Mouse (Mus musculus) heart, embryonic 11.5 days (tissue): Measurements from ENCODE around the gene Tspan15. TPM values are rescaled to one million over a fixed set of nuclear protein-coding genes. Genes with fewer than 3 reads are reported as not detected.

Experiments
- ATAC-seq: fragments of 200-750 bp; cut with Nextera tagmentation; replicated peaks from 2 replicates; pipeline ENCODE4 v1.8.0; 2017; ENCODE audit warnings: moderate library complexity; ENCODE audit not compliant: insufficient number of reproducible peaks, low FRiP score, low TSS enrichment
- H3K27ac ChIP-seq: fragments of 300-500 bp; sonication (generic); 2 replicates; pipeline ENCODE4 v1.5.1; 2014; ENCODE audit warnings: mild to moderate bottlenecking, low read depth, low read length
- H3K27me3 ChIP-seq: fragments of 300-500 bp; sonication (generic); 2 replicates; pipeline ENCODE4 v1.6.1; 2014; ENCODE audit warnings: mild to moderate bottlenecking, low read length, mixed read lengths; ENCODE audit not compliant: control insufficient read depth, insufficient read depth
- H3K36me3 ChIP-seq: fragments of 300-500 bp; sonication (generic); 2 replicates; pipeline ENCODE4 v1.6.1; 2014; ENCODE audit warnings: mild to moderate bottlenecking, low read length, moderate library complexity, mixed read lengths; ENCODE audit not compliant: control insufficient read depth, insufficient read depth
- H3K4me1 ChIP-seq: fragments of 300-500 bp; sonication (generic); 2 replicates; pipeline ENCODE4 v1.6.1; 2014; ENCODE audit warnings: low read length; ENCODE audit not compliant: control insufficient read depth, insufficient read depth
- H3K4me2 ChIP-seq: fragments of 300-500 bp; sonication (generic); 2 replicates; pipeline ENCODE4 v1.6.1; 2014; ENCODE audit warnings: mild to moderate bottlenecking, moderate library complexity
- H3K4me3 ChIP-seq: fragments of 300-500 bp; sonication (generic); 2 replicates; pipeline ENCODE4 v1.5.1; 2014; ENCODE audit warnings: low read depth, low read length
- H3K9ac ChIP-seq: fragments of 300-500 bp; sonication (generic); 2 replicates; pipeline ENCODE4 v1.6.1; 2014; ENCODE audit warnings: mild to moderate bottlenecking, low read depth, low read length, moderate library complexity
- H3K9me3 ChIP-seq: fragments of 300-500 bp; sonication (generic); replicated peaks from 2 replicates; pipeline ENCODE4 v1.6.1; 2016; ENCODE audit warnings: low read length; ENCODE audit not compliant: control insufficient read depth
- WGBS: fragments of 180-500 bp; shearing (Covaris S2); extraction: QIAGEN DNeasy Blood & Tissue Kit; methylation state at CpG from one replicate; pipeline ENCODE4 v1.1.7; 2014; ENCODE audit not compliant: insufficient replicate concordance; 5-methylcytosine and 5-hydroxymethylcytosine counted together
- polyA plus RNA-seq: library from polyadenylated mRNA; unstranded; fragments of >200 nt; fragmentation: Nextera tagmentation; extraction: Ambion mirVana; gene quantifications from 2 replicates; pipeline ENCODE4 v1.2.1, GENCODE M21; 2014

The Tspan15 gene
- polyA plus RNA-seq, 1 experiment from 2014 or later, result 5.0 TPM

- WGBS, result 72% methylated on average over 5 of the region's 6 CpGs
- peaks cover 3% of the 10 kb centered on the region; the same call in 1 of the 2 replicates for H3K27me3 ChIP-seq
- H3K4me3 ChIP-seq, result no peak overlapping the region
- no peaks in the 10 kb centered on the region for H3K36me3 ChIP-seq
- no peak overlapping the region for H3K27ac ChIP-seq
- no peak overlapping the region for H3K4me2 ChIP-seq
- no peak overlapping the region for H3K9ac ChIP-seq
- ATAC-seq, result no peak
- H3K9me3 ChIP-seq, result peaks cover 3% of the 10 kb centered on the region; the same call in 1 of the 2 replicates
- H3K4me1 ChIP-seq, result peaks cover 13% of the 10 kb centered on the region; the same call in 1 of the 2 replicates
Measured at GRCm38 (mm10) chr10:62211310-62211709, 19.7 kb downstream of the Tspan15 start.

DNA sequence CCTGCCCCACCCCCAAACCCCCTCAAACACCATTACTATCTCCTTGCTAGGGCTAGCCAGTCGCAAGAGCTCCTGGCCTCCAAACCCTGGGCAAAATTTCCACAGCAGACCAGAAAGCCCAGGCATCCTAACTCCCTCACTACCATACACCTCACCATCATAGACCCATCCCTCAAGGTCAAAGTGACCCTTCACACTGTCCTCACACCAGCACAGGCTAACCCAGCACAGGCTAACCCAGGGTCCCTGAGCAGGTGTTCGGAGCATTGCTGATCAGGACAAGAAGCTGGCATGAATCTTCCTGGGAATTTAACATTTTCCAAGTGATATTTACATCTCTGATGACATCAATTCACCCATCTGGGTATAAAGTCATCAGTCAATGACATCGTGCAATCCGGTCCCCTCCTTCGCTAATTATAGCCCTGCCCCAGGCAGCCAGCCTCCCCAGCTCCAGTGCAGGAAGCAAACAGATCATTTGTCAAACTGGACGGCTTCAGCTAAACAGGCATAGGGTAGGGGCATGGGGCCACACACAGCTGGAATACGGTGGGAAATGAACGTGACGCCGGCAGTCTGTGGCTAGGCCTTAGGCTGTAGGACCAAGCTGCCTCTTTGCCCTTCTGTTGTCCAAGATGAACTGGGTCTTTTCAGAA lies 22.7 kb downstream of the Tspan15 start:
- Histone ChIP-seq H3K27me3 (peaks cover 3% of the 10 kb centered on the region; the same call in 1 of the 2 replicates), H3K27ac (no peak overlapping the region), H3K4me2 (no peak overlapping the region), H3K9ac (no peak overlapping the region), H3K4me1 (0 out of 2 replicates have a peak, but pooled peaks cover 7% of the 10 kb centered on the region), H3K9me3 (peaks cover 3% of the 10 kb centered on the region; the same call in 1 of the 2 replicates), H3K36me3 (no peaks in the 10 kb centered on the region), H3K4me3 (no peak overlapping the region)
- 0 out of 2 replicates have a peak, but pooled peaks have one; percentile 35 for ATAC-seq
- 57% methylated on average over 10 of the region's 10 CpGs for WGBS

DNA sequence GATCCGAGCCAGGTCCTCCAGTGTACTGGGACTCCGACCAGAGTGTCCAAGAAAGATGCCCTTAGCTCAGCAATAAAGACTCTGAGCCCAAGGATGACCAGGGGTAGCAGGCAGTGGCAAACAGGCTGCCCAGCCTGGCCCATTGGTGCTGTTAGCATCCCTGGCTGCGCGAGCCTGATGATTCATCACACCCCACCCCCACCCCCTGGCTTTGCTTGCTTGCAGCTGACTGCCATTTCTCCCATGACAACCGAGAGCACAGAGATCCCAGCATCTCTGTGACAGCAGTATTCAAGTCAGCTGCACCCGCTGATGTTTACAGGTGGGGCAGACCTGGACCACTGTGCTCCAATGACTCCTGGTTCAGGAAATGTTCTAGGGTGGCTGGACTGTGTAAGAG lies 28.5 kb downstream of the Tspan15 start:
- Histone ChIP-seq H3K4me1 (no peaks in the 10 kb centered on the region), H3K27ac (no peak overlapping the region), H3K9me3 (peaks cover 2% of the 10 kb centered on the region; the same call in 1 of the 2 replicates), H3K36me3 (no peaks in the 10 kb centered on the region), H3K9ac (no peak overlapping the region), H3K4me2 (no peak overlapping the region), H3K4me3 (no peak overlapping the region), H3K27me3 (peaks cover 3% of the 10 kb centered on the region; the same call in 1 of the 2 replicates)
- no peak for ATAC-seq
- WGBS, result 74% methylated on average over 6 of the region's 6 CpGs

GRCm38 (mm10) chr10:62198891-62199290 lies 32.2 kb downstream of the Tspan15 start:
- WGBS, result 55% methylated on average over 1 of the region's 1 CpGs
- H3K9me3 ChIP-seq, result no peaks in the 10 kb centered on the region
- H3K4me3 ChIP-seq, result no peak overlapping the region
- no peak overlapping the region for H3K9ac ChIP-seq
- peaks cover 3% of the 10 kb centered on the region; the same call in 1 of the 2 replicates for H3K4me1 ChIP-seq
- H3K36me3 ChIP-seq, result no peaks in the 10 kb centered on the region
- H3K27ac ChIP-seq, result no peak overlapping the region
- no peaks in the 10 kb centered on the region for H3K27me3 ChIP-seq
- no peak overlapping the region for H3K4me2 ChIP-seq
- ATAC-seq, result no peak

DNA sequence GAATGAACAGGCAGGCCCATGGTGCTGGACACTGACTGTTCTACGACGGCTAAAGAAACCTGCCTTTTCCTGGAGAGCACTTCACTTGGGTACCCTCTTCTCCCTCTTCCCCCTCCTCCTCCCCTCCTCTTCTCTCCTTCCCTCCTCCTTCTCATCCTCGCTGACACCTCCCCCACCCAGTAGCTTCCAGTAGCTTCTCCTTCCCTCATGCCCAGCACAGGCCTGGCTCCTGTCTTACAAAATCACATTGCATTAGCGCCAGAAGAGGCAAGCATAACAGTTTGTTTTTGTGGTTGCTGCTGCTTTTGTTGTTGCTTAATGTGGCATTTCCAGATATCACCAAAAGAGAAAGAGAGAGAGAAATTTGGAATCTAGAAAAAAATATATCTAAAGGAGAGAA lies 33.6 kb downstream of the Tspan15 start:
- 60% methylated on average over 4 of the region's 4 CpGs for WGBS
- no peak overlapping the region for H3K9ac ChIP-seq
- H3K4me3 ChIP-seq, result no peak overlapping the region
- peaks cover 3% of the 10 kb centered on the region; the same call in 1 of the 2 replicates for H3K4me1 ChIP-seq
- H3K4me2 ChIP-seq, result no peak overlapping the region
- no peaks in the 10 kb centered on the region for H3K9me3 ChIP-seq
- H3K36me3 ChIP-seq, result no peaks in the 10 kb centered on the region
- H3K27ac ChIP-seq, result no peak overlapping the region
- ATAC-seq, result no peak
- no peaks in the 10 kb centered on the region for H3K27me3 ChIP-seq

DNA sequence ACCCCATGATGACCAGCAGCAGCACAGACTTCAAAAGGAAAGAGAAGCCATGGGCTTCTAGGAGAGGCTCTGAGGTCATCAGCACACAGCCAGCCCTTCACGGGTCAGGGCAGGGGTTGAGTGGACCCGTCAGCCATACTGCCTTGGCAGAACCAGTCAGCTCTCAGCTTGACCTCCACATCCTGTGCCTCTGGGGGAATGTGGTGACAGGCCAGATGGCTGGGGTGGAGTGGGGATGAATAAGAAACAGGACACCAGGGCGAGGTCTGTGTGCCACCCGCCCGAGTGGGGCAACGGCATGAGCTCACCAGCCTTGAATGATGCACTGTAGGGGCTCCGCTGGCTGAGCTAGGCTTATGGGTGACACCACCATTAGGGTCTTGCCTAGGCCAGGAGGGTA lies 35.7 kb downstream of the Tspan15 start:
- Histone ChIP-seq H3K36me3 (no peaks in the 10 kb centered on the region), H3K27me3 (no peaks in the 10 kb centered on the region), H3K27ac (no peak overlapping the region), H3K9ac (no peak overlapping the region), H3K4me3 (no peak overlapping the region), H3K4me1 (peaks cover 3% of the 10 kb centered on the region; the same call in 1 of the 2 replicates), H3K9me3 (no peaks in the 10 kb centered on the region), H3K4me2 (no peak overlapping the region)
- ATAC-seq, result no peak
- 47% methylated on average over 7 of the region's 7 CpGs for WGBS

- H3K9ac ChIP-seq, result no peak overlapping the region
- H3K9me3 ChIP-seq, result no peaks in the 10 kb centered on the region
- H3K27me3 ChIP-seq, result no peaks in the 10 kb centered on the region
- H3K36me3 ChIP-seq, result no peaks in the 10 kb centered on the region
- peaks cover 3% of the 10 kb centered on the region; the same call in 1 of the 2 replicates for H3K4me1 ChIP-seq
- 50% methylated on average over 6 of the region's 6 CpGs for WGBS
- no peak overlapping the region for H3K4me3 ChIP-seq
- no peak overlapping the region for H3K27ac ChIP-seq
- ATAC-seq, result no peak
- no peak overlapping the region for H3K4me2 ChIP-seq
Measured at GRCm38 (mm10) chr10:62194946-62195345, 36.1 kb downstream of the Tspan15 start.

DNA sequence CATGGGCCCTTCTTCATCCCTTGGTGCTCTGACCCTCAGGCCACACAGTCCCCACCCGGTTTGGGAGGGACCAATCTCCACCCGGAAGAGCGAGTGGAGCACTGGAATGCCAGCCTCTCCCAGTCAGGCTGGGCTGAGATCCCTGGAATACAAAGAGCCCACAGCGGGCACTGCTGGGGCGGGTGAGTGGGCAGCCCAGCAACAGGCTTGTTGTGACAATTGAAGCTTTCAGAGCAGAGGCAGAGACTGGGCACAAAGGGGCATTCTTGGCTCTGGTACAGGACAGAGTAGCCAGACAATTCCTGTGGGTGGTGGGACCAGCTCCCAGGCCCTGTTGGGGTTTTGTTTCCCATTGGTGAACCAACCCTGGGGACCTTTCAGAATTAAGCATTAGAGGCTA lies 36.6 kb downstream of the Tspan15 start:
- ATAC-seq, result no peak
- no peak overlapping the region for H3K9ac ChIP-seq
- 63% methylated on average over 5 of the region's 5 CpGs for WGBS
- H3K36me3 ChIP-seq, result no peaks in the 10 kb centered on the region
- no peaks in the 10 kb centered on the region for H3K27me3 ChIP-seq
- H3K4me2 ChIP-seq, result no peak overlapping the region
- no peak overlapping the region for H3K27ac ChIP-seq
- no peaks in the 10 kb centered on the region for H3K9me3 ChIP-seq
- H3K4me3 ChIP-seq, result no peak overlapping the region
- peaks cover 3% of the 10 kb centered on the region; the same call in 1 of the 2 replicates for H3K4me1 ChIP-seq

DNA sequence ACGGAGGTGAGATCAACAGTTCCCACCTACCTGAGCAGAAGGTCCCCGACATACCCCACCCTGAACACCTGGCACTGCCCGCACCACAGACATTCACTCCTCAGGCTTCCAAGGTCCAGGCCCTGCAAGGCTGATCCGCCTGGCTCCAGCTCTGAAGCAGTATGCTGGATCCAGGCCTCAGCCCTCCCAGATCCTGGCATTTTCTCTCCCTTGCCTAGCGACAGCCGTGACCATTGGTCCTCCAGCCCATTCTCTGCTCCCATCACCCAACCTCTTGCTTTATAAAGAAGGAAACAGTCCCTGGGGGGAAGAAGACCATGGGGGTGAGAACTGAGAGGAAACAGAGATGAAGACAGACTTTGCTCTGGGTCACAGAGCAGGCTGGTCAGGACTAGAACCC lies 37.0 kb downstream of the Tspan15 start:
- Histone ChIP-seq H3K4me3 (no peak overlapping the region), H3K27me3 (no peaks in the 10 kb centered on the region), H3K9ac (no peak overlapping the region), H3K4me2 (no peak overlapping the region), H3K36me3 (no peaks in the 10 kb centered on the region), H3K9me3 (no peaks in the 10 kb centered on the region), H3K4me1 (peaks cover 3% of the 10 kb centered on the region; the same call in 1 of the 2 replicates), H3K27ac (no peak overlapping the region)
- 76% methylated on average over 6 of the region's 6 CpGs for WGBS
- no peak for ATAC-seq
